Mouse (Mus musculus) liver, embryonic 11.5 days (tissue): ENCODE results near the gene Zfr2. TPM values are rescaled to one million over a fixed set of nuclear protein-coding genes. Genes with fewer than 3 reads are reported as not detected.
"Not testable (repeated sequence)": the region's sequence is repeated elsewhere in the genome, so short reads cannot be mapped to it uniquely, and the experiment has no call there.

Experiments used
- ATAC-seq: fragments of 200-750 bp; cut with Nextera tagmentation; replicated peaks from 2 replicates; pipeline ENCODE4 v1.8.0; 2017; ENCODE audit warnings: moderate number of reproducible peaks, mild to moderate bottlenecking, moderate TSS enrichment, moderate library complexity; ENCODE audit not compliant: low FRiP score
- DNase-seq: peaks from one replicate; pipeline ENCODE4 v3.0.0-alpha.2; 2017; ENCODE audit warnings: low spot score
- H3K27ac ChIP-seq: fragments of 300-500 bp; sonication (generic); 2 replicates; pipeline ENCODE4 v1.5.1; 2014; ENCODE audit warnings: mild to moderate bottlenecking, low read depth, low read length, control low read depth
- H3K27me3 ChIP-seq: fragments of 300-500 bp; sonication (generic); replicated peaks from 2 replicates; pipeline ENCODE4 v1.6.1; 2014; ENCODE audit warnings: low read length, mixed read lengths; ENCODE audit not compliant: control insufficient read depth, insufficient read depth
- H3K36me3 ChIP-seq: fragments of 300-500 bp; sonication (generic); 2 replicates; pipeline ENCODE4 v1.6.1; 2014; ENCODE audit warnings: mild to moderate bottlenecking, low read length, moderate library complexity, mixed read lengths; ENCODE audit not compliant: control insufficient read depth, insufficient read depth
- H3K4me1 ChIP-seq: fragments of 300-500 bp; sonication (generic); replicated peaks from 2 replicates; pipeline ENCODE4 v1.6.1; 2014; ENCODE audit warnings: low read length, mixed read lengths; ENCODE audit not compliant: control insufficient read depth, insufficient read depth
- H3K4me2 ChIP-seq: fragments of 300-500 bp; sonication (generic); 2 replicates; pipeline ENCODE4 v1.6.1; 2014; ENCODE audit warnings: mild to moderate bottlenecking, control low read depth, moderate library complexity
- H3K4me3 ChIP-seq: fragments of 300-500 bp; sonication (generic); 2 replicates; pipeline ENCODE4 v1.5.1; 2014; ENCODE audit warnings: low read depth, low read length, control low read depth
- H3K9ac ChIP-seq: fragments of 300-500 bp; sonication (generic); 2 replicates; pipeline ENCODE4 v1.6.1; 2014; ENCODE audit warnings: low read depth, low read length, control low read depth
- H3K9me3 ChIP-seq: fragments of 300-500 bp; sonication (generic); 2 replicates; pipeline ENCODE4 v1.6.1; 2016; ENCODE audit warnings: low read length, inconsistent platforms, mixed read lengths; ENCODE audit not compliant: control insufficient read depth
- WGBS: fragments of 180-500 bp; shearing (Covaris S2); extraction: QIAGEN DNeasy Blood & Tissue Kit; methylation state at CpG from one replicate; pipeline ENCODE4 v1.1.7; 2014; 5-methylcytosine and 5-hydroxymethylcytosine counted together
- polyA plus RNA-seq: library from polyadenylated mRNA; unstranded; fragments of >200 nt; fragmentation: Nextera tagmentation; extraction: Ambion mirVana; gene quantifications from 2 replicates; pipeline ENCODE4 v1.2.1, GENCODE M21; 2014

The Zfr2 gene
- polyA plus RNA-seq, 1 experiment from 2014 or later, result 2.1 TPM

GRCm38 (mm10) chr10:81217267-81217666 is 15.7 kb upstream of the Zfr2 start:
- not testable (repeated sequence) for H3K27me3 ChIP-seq, DNase-seq, H3K4me2 ChIP-seq, H3K4me1 ChIP-seq, H3K36me3 ChIP-seq, H3K27ac ChIP-seq, H3K9me3 ChIP-seq, H3K9ac ChIP-seq, ATAC-seq, H3K4me3 ChIP-seq
- WGBS, result 7% methylated on average over 1 of the region's 1 CpGs

DNA sequence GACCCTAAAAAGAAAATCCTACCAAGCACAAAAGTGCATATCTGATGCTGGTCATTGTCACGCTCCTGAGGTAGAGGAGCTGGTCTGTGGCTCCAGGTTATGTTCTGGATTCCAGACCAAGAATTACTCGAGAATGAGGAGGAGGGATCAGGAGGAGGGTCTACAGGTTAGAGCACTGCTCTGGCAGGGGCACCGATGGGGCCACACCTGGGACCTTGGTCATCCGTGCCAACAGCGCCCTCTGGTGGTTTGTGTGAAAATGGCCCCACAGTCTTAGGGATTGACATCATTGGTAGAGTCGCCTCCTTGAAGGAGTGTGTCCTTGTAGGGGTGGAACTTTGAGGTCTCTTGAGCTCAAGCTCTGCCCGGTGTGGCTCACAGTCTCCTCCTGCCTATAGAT is 15.0 kb upstream of the Zfr2 start:
- Histone ChIP-seq H3K9me3 (no peaks in the 10 kb centered on the region), H3K36me3 (no peaks in the 10 kb centered on the region), H3K27ac (no peak overlapping the region), H3K9ac (no peak overlapping the region), H3K4me3 (no peak overlapping the region), H3K4me2 (no peak overlapping the region), H3K4me1 (no peaks in the 10 kb centered on the region), H3K27me3 (peaks cover 2% of the 10 kb centered on the region)
- DNase-seq, result no peak
- WGBS, result 24% methylated on average over 7 of the region's 7 CpGs
- peak; percentile 64 for ATAC-seq

DNA sequence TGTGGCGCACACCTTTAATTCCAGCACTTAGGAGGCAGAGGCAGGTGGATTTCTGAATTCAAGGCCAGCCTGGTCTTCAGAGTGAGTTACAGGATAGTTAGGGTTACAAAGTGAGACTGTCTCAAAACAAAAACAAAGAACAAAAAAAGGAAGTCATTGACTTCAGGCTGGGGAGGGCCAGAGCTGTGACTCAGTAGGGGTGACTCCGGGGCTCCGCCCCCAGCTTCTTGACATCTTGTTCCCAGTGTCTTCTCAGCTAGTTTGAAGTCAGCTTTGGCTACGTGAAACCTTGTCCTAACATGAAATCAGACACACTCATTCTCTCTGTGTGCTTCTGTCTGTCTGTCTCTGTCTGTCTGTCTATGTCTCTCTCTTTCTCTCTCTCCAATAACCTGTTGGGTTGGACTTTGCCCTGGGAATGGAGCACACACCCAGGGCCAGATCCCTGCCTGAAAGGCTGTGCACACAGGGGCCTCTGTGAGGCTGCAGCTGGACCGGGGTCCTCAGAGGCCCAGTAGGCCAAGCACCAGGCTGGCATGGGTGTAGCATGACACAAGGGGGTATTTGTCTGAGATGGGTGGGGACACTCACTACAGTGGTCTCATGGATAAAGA is 11.4 kb upstream of the Zfr2 start:
- Histone ChIP-seq H3K4me3 (no peak overlapping the region), H3K36me3 (no peaks in the 10 kb centered on the region), H3K27me3 (peaks cover 3% of the 10 kb centered on the region), H3K9me3 (no peaks in the 10 kb centered on the region), H3K4me2 (no peak overlapping the region), H3K9ac (no peak overlapping the region), H3K27ac (no peak overlapping the region), H3K4me1 (no peaks in the 10 kb centered on the region)
- WGBS, result 68% methylated on average over 5 of the region's 5 CpGs
- DNase-seq (no peak), ATAC-seq (no peak)

- DNase-seq, H3K9me3 ChIP-seq, H3K4me1 ChIP-seq, H3K4me2 ChIP-seq, H3K27ac ChIP-seq, H3K36me3 ChIP-seq, ATAC-seq, H3K9ac ChIP-seq, H3K4me3 ChIP-seq: not testable (repeated sequence)
- WGBS, result 38% methylated on average over 2 of the region's 2 CpGs
- H3K27me3 ChIP-seq, result peaks cover 12% of the 10 kb centered on the region
These were observed 9.2 kb upstream of the Zfr2 start for GRCm38 (mm10) chr10:81223731-81224130.

GRCm38 (mm10) chr10:81229735-81230437 is 3.1 kb upstream of the Zfr2 start:
- Histone ChIP-seq H3K4me3 (no peak overlapping the region), H3K4me2 (no peak overlapping the region), H3K4me1 (peaks cover 10% of the 10 kb centered on the region), H3K27me3 (peaks cover 48% of the 10 kb centered on the region), H3K36me3 (no peaks in the 10 kb centered on the region), H3K9ac (no peak overlapping the region), H3K27ac (no peak overlapping the region), H3K9me3 (no peaks in the 10 kb centered on the region)
- WGBS, result 15% methylated on average over 20 of the region's 20 CpGs
- no peak for ATAC-seq
- DNase-seq, result no peak

DNA sequence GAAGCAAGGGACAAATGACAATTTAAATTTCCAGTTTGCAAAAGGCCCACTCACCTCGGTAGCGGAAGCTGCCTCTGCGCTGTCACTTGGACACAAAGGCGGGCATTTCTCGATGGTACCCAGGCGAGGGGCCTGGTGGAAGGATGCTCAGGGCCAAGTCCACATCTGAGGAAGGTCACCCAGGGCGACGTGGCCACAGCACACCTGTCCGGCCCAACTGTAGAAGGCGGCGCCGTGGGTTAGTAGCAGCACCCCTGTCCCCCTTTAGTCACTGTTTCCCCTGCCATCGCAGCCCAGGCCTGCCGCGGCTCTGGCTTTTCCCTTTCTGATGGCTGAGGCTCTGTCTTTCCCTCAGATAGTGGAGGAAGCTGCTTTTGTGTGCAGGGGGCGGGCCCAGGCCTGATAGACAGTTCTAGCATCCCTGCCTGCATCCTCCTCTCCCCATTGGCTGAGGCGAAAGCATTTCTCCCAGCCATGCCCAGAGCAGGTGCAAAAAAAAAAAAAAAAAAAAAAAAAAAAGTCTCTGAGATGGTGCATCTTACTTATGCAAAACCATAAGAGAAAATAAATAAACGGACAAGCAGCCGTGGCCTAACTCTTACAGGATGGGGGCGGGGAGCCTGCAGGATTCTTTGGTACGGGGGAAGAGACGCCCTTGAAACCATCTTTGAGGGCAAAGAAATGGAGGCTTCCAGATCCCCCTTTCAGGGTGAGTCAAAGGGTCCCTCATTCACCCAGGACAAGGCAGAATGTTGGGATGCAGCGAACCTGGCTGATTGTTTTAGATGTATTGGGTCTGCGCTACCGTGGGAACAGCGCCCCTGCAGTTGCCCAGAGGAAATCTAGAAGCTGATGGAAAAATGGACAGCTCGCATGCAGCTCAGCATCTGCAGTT is 2.3 kb upstream of the Zfr2 start, which contains the start of gene Atcay:
TSS of gene Atcay (minus strand) at position 396 of the 895 bp plus-strand sequence.
- DNase-seq (no peak), ATAC-seq (no peak)
- H3K27me3 ChIP-seq, result peaks cover 50% of the 10 kb centered on the region
- no peak within 1 kb of the TSS; the same call in 1 of the 2 replicates for H3K4me3 ChIP-seq
- H3K4me2 ChIP-seq, result no peak within 1 kb of the TSS
- peaks cover 10% of the 10 kb centered on the region for H3K4me1 ChIP-seq
- no peaks in the 10 kb centered on the region for H3K9me3 ChIP-seq
- WGBS, result 12% methylated on average over 27 of the region's 27 CpGs
- H3K36me3 ChIP-seq, result no peaks in the 10 kb centered on the region
- no peak within 1 kb of the TSS for H3K27ac ChIP-seq
- no peak within 1 kb of the TSS for H3K9ac ChIP-seq

- Histone ChIP-seq H3K9me3 (no peaks in the 10 kb centered on the region), H3K27ac (no peak overlapping the region), H3K9ac (no peak overlapping the region), H3K4me2 (no peak overlapping the region), H3K27me3 (peaks cover 53% of the 10 kb centered on the region), H3K36me3 (no peaks in the 10 kb centered on the region), H3K4me3 (no peak overlapping the region), H3K4me1 (peaks cover 10% of the 10 kb centered on the region)
- ATAC-seq (no peak), DNase-seq (no peak)
- WGBS, result 51% methylated on average over 7 of the region's 7 CpGs
These were observed 1.5 kb upstream of the Zfr2 start for GRCm38 (mm10) chr10:81231436-81231835.

DNA sequence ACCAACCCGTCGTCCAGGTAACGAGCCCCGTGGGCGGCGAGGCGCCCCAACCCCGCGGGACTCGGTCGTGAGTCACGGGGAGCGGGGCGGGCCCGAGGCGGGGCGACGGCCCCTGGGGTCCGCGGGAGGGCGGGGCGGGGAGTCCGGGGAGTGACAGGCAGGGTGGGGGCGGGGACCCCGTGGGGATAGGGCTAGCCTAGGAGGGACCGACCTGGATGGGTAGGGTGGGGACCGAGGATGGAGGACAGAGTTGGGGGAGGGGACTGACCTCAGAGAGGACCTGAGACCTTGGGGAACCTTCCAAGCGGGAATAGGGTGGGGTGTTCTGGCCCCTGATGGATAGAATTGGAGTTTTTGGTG is 251 bp downstream of the Zfr2 start:
- peak; percentile 65; the same call in 1 of the 2 replicates for ATAC-seq
- Histone ChIP-seq H3K36me3 (no peaks in the 10 kb centered on the region), H3K27me3 (peaks cover 62% of the 10 kb centered on the region), H3K4me2 (peak overlapping the region; percentile 79), H3K9ac (peak overlapping the region; percentile 75), H3K27ac (peak overlapping the region; percentile 25; the same call in 1 of the 2 replicates), H3K9me3 (no peaks in the 10 kb centered on the region), H3K4me1 (peaks cover 10% of the 10 kb centered on the region), H3K4me3 (peak overlapping the region; percentile 75)
- 1% methylated on average over 22 of the region's 28 CpGs for WGBS
- no peak for DNase-seq
